Comparison of ENCODE assay signal across 9 mouse cellular contexts in genomic region chr15:80066538-80066937, GRCm38 (mm10). TPM values are rescaled to one million over a fixed set of nuclear protein-coding genes. Genes with fewer than 3 reads are reported as not detected.
DNase-seq lines count a peak whose midpoint lies in the region; ATAC-seq and TF ChIP-seq lines count a peak whose summit lies in the region.
"Had no signal": no experiment of that assay in that cellular context is flagged by ENCODE, and none has a peak within 500 bp of the region (broad histone marks: within the 10 kb centered on the region; RNA-seq: fewer than 3 reads in every experiment).

No protein-coding gene starts in this region.

- H3K9ac ChIP-seq in liver, postnatal 0 days (replicated peaks), result no peak overlapping the region
- H3K9ac ChIP-seq in forebrain, embryonic 16.5 days (replicated peaks; ENCODE audit: low read depth, low read length), result no peak overlapping the region
- H3K9ac ChIP-seq: heart, embryonic 15.5 days had no signal

- no peaks in the 10 kb centered on the region for H3K4me1 ChIP-seq in liver, postnatal 0 days (ENCODE audit: insufficient read depth)
- H3K4me1 ChIP-seq in forebrain, embryonic 16.5 days (replicated peaks; ENCODE audit: control insufficient read depth, insufficient read depth, low read length), result no peaks in the 10 kb centered on the region

- intact Hi-C loops in left cerebral cortex, postnatal 4 days (cut with DNase I), result no loop called here

- WGBS in liver, postnatal 0 days (ENCODE audit: insufficient replicate concordance), result 64% methylated on average over 3 of the region's 3 CpGs
- 61% methylated on average over 3 of the region's 3 CpGs for WGBS in forebrain, embryonic 16.5 days

- no peak for TF ChIP-seq EP300 in liver, postnatal 0 days (IDR thresholded peaks at IDR 0.05; ENCODE audit: low read depth)

- no peak overlapping the region for H3K4me2 ChIP-seq in liver, postnatal 0 days (ENCODE audit: low read depth, low read length)
- H3K4me2 ChIP-seq in forebrain, embryonic 16.5 days (ENCODE audit: low read length), result no peak overlapping the region
- H3K4me2 ChIP-seq: heart, embryonic 15.5 days had no signal

- DNase-seq in CD4-positive, CD25-positive, alpha-beta regulatory T cell, adult 2 months (ENCODE audit: low read depth, low spot score), result peak; percentile 73
- DNase-seq in left cerebral cortex, postnatal 4 days, result peak; percentile 28
- DNase-seq in left cerebral cortex, adult 9 months (ENCODE audit: low spot score in 2 of 2), result no peak
- peak; percentile 71 for DNase-seq in ES-CJ7 (ENCODE audit: low read depth, low spot score)
- DNase-seq in liver, postnatal 0 days, result peak; percentile 50

- 0 out of 2 replicates have a peak, but pooled peaks cover 2% of the 10 kb centered on the region for H3K27me3 ChIP-seq in liver, postnatal 0 days (ENCODE audit: insufficient read depth, low read length)
- no peaks in the 10 kb centered on the region for H3K27me3 ChIP-seq in forebrain, embryonic 16.5 days (replicated peaks; ENCODE audit: control insufficient read depth, insufficient read depth, low read length)
- H3K27me3 ChIP-seq: heart, embryonic 15.5 days had no signal

- H3K36me3 ChIP-seq in liver, postnatal 0 days (replicated peaks; ENCODE audit: insufficient read depth, low read length), result no peaks in the 10 kb centered on the region
- no peaks in the 10 kb centered on the region for H3K36me3 ChIP-seq in forebrain, embryonic 16.5 days (ENCODE audit: control insufficient read depth, insufficient read depth)
- H3K36me3 ChIP-seq: heart, embryonic 15.5 days had no signal

- ATAC-seq in CD4-positive, CD25-positive, alpha-beta regulatory T cell, adult 4 months, result no peak
- ATAC-seq in liver, postnatal 0 days, result no peak
- ATAC-seq in forebrain, embryonic 16.5 days, result no peak
- no peak for ATAC-seq in cerebellum, adult (ENCODE audit: insufficient number of reproducible peaks, low FRiP score, low TSS enrichment)

- H3K9me3 ChIP-seq in liver, postnatal 0 days (ENCODE audit: low read length), result no peaks in the 10 kb centered on the region
- H3K9me3 ChIP-seq in forebrain, embryonic 16.5 days (ENCODE audit: control insufficient read depth, low read length), result no peaks in the 10 kb centered on the region
- H3K9me3 ChIP-seq: heart, embryonic 15.5 days had no signal

- no peak overlapping the region for H3K4me3 ChIP-seq in liver, postnatal 0 days (ENCODE audit: low read depth, low read length)
- no peak overlapping the region for H3K4me3 ChIP-seq in forebrain, embryonic 16.5 days (replicated peaks; ENCODE audit: low read length)
- H3K4me3 ChIP-seq: heart, embryonic 15.5 days had no signal

- H3K27ac ChIP-seq in liver, postnatal 0 days (ENCODE audit: low read depth), result no peak overlapping the region
- H3K27ac ChIP-seq in forebrain, embryonic 16.5 days (ENCODE audit: low read length), result no peak overlapping the region
- H3K27ac ChIP-seq: heart, embryonic 15.5 days had no signal

- TF ChIP-seq CTCF in liver, postnatal 0 days (IDR thresholded peaks at IDR 0.05; ENCODE audit: low read depth), result peak; percentile 63

RNA-seq across cellular contexts. Expression of gene Syngr1, which starts 24.6 kb away (rescaled TPM):
- polyA plus RNA-seq in CD4-positive, CD25-positive, alpha-beta regulatory T cell, adult 4 months (2017; shearing (Covaris generic)), result under 1 TPM; 0.86 to 0.94 TPM
- 100 to 1,000 TPM; 175 to 191 TPM for total RNA-seq in left cerebral cortex, postnatal 4 days (2021)
- polyA plus RNA-seq in liver, postnatal 0 days (2015; fragmentation: Nextera tagmentation; extraction: Ambion mirVana), result 10.3 and 10.4 TPM in 2 replicates
- polyA plus RNA-seq in forebrain, embryonic 16.5 days (2015; fragmentation: Nextera tagmentation; extraction: Ambion mirVana), result 49.5 and 58.4 TPM in 2 replicates

RNA-seq across cellular contexts. Expression of gene Rpl3, which starts 25.1 kb away (rescaled TPM):
- 1,000 to 10,000 TPM; 3,782 to 4,433 TPM for polyA plus RNA-seq in CD4-positive, CD25-positive, alpha-beta regulatory T cell, adult 4 months (2017; shearing (Covaris generic))
- total RNA-seq in left cerebral cortex, postnatal 4 days (2021), result 100 to 1,000 TPM; 535 to 552 TPM
- 394 and 407 TPM in 2 replicates for polyA plus RNA-seq in liver, postnatal 0 days (2015; fragmentation: Nextera tagmentation; extraction: Ambion mirVana)
- polyA plus RNA-seq in forebrain, embryonic 16.5 days (2015; fragmentation: Nextera tagmentation; extraction: Ambion mirVana), result 605 and 629 TPM in 2 replicates

RNA-seq across cellular contexts. Expression of gene Pdgfb, which starts 51.8 kb away (rescaled TPM):
- 1 to 10 TPM; 1.4 to 2.8 TPM for polyA plus RNA-seq in CD4-positive, CD25-positive, alpha-beta regulatory T cell, adult 4 months (2017; shearing (Covaris generic))
- 10 to 100 TPM; 19.2 to 26.6 TPM for total RNA-seq in left cerebral cortex, postnatal 4 days (2021)
- polyA plus RNA-seq in liver, postnatal 0 days (2015; fragmentation: Nextera tagmentation; extraction: Ambion mirVana), result 0.77 and 0.85 TPM in 2 replicates
- polyA plus RNA-seq in forebrain, embryonic 16.5 days (2015; fragmentation: Nextera tagmentation; extraction: Ambion mirVana), result 3.4 and 3.6 TPM in 2 replicates

Comparison
In these comparisons a context has a peak if more than half of its experiments do, and no peak if none do; other contexts are left out.
1. DNase-seq: peak in CD4-positive, CD25-positive, alpha-beta regulatory T cell, adult 2 months (single experiment), left cerebral cortex, postnatal 4 days (single experiment), ES-CJ7 (single experiment) and liver, postnatal 0 days (single experiment); none in left cerebral cortex, adult 9 months (0 of 2).